Mouse (Mus musculus) olfactory bulb, adult 2 months (tissue): Measurements from ENCODE around the gene Igsf21. TPM values are rescaled to one million over a fixed set of nuclear protein-coding genes. Genes with fewer than 3 reads are reported as not detected.

ENCODE experiments used
- H3K27ac ChIP-seq: fragments of 200-500 bp; 2 replicates; pipeline ENCODE4 v1.5.1; 2012; ENCODE audit warnings: low read depth, low read length; ENCODE audit not compliant: insufficient read depth
- H3K4me1 ChIP-seq: fragments of 200-500 bp; 2 replicates; pipeline ENCODE4 v1.6.1; 2012; ENCODE audit warnings: low read length; ENCODE audit not compliant: control insufficient read depth, insufficient read depth
- H3K4me3 ChIP-seq: fragments of 200-500 bp; 2 replicates; pipeline ENCODE4 v1.5.1; 2012; ENCODE audit warnings: mild to moderate bottlenecking, low read depth, low read length, moderate library complexity; ENCODE audit not compliant: insufficient read depth
- CTCF ChIP-seq: fragments of 200-500 bp; IDR thresholded peaks from 2 replicates; pipeline ENCODE4 v1.5.1; 2012; ENCODE audit warnings: low read depth, mild to moderate bottlenecking, low read length, moderate library complexity; ENCODE audit not compliant: insufficient read depth
- POLR2A ChIP-seq: fragments of 200-500 bp; IDR thresholded peaks from 2 replicates; pipeline ENCODE4 v1.6.1; 2012; ENCODE audit warnings: mild to moderate bottlenecking, low read depth, low read length, moderate library complexity; ENCODE audit not compliant: insufficient read depth
- WGBS: fragments of 180-500 bp; shearing (Covaris S2); methylation state at CpG from one replicate; pipeline ENCODE4 v1.1.7; 2018; 5-methylcytosine and 5-hydroxymethylcytosine counted together
- polyA plus RNA-seq: library from polyadenylated mRNA; stranded (reverse); fragments of >200 nt; gene quantifications from 2 replicates; pipeline ENCODE4 v1.2.4, GENCODE M21; 2012; ENCODE audit warnings: low replicate concordance; ENCODE audit not compliant: missing spikeins, insufficient read depth, insufficient read length

The Igsf21 gene
- polyA plus RNA-seq, 1 experiment = not detected

DNA sequence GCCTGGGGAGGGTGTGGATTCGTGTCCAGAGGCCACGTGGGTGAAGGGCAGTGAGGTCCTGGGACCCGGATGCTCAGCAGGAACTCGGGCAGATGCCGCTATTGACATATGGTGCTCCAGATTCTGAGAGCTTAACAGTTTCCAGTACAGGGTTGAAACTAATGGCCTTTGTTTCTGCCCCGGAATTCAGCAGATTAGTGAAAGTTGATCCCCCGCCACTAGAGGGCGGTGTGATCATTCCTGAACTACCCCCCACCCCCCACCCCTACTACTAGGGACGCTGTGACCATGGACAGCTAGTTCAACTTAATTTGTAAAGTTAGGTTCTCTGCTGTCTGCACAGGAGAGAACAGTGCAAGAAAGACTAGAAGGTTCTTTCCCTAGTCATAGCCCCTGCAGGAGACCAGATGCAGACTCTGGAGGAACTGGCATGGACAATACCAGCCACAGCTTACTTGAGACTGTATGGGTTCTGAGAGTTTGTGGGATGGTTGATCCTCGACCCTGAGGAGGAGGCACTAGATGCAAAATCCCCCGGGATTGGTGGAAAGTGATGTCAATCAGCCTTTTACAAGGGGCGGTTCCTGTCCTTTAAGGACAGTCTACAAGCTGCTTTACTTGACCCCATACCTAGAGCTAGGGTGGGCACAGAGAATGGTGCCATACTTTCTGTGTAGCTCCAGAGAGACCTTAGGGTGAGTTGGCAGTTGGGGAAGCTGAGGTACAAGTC is 157.7 kb downstream of the Igsf21 start:
- Histone ChIP-seq H3K27ac (no peak overlapping the region), H3K4me1 (peaks cover 15% of the 10 kb centered on the region), H3K4me3 (no peak overlapping the region)
- WGBS = 80% methylated on average over 12 of the region's 12 CpGs
- TF ChIP-seq POLR2A (no peak), CTCF (no peak)

DNA sequence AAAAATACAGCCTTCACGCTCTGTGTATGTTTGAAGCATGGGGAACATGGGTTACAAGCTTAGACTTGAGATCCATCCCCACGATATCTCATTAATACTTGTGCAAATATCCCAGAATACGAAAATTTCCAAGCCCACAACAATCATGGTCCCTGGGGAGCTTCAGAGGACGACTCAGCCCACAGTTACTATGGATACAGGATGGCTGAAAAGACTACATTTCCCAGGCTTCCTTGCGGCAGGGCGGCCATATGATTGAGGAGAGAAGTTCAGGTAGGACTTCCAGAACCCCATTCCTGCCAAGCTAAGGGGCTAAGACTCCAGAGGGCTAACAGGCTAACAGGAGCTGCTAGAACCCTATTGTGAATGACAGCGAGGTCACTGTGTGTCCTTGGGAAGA is 160.4 kb downstream of the Igsf21 start:
- Histone ChIP-seq H3K4me3 (no peak overlapping the region), H3K27ac (0 out of 2 replicates have a peak overlapping the region, but pooled peaks have one; percentile 13), H3K4me1 (peaks cover 24% of the 10 kb centered on the region)
- WGBS = 63% methylated on average over 7 of the region's 7 CpGs
- no peak for TF ChIP-seq POLR2A
- TF ChIP-seq CTCF = no peak

DNA sequence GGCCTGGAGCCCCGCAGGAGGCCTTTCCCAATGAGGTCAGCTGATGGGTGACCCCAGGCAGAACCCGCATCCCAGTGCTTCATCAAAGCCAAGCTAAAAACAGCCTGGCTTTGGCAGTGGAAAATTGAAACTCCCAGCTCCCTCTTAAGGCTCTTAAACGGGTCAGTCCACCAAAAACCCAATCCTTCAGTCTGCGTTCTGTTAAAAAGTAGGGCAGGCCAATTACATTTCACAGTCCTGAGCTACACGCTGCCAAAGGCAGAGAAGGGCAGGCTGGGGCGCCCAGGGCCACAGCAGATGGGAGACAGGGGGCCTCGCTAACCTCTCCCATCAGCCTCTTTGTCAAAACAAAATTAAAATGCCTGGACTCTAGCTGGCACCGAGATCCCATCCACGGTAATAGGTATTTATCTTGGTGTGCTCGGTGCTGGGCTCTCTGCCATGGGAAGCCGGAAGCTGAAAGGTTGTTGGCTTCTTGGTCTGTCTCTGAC is 162.0 kb downstream of the Igsf21 start:
- 44% methylated on average over 11 of the region's 11 CpGs for WGBS
- Histone ChIP-seq H3K27ac (peak overlapping the region; percentile 13; the same call in 1 of the 2 replicates), H3K4me3 (no peak overlapping the region), H3K4me1 (peaks cover 24% of the 10 kb centered on the region)
- TF ChIP-seq POLR2A = no peak
- no peak for TF ChIP-seq CTCF

DNA sequence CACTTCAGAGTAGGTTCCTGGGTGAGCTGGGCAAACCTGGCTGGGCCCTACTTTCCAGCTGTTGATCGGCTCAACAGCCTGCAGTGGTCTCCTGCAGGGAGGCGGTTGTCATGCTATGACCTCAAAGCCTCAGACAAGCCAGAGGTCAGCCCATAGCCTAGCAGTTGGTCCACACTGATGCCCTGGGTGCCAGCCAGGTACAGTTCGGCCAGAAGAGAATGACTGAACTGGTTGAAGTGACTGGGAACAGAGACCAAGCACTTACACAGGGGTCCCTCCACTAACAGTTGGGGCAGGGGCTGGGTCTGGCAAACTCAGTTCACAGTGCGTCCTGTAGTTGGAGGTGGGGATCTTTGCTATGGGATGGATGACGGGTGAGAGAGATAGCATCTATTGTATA is 162.5 kb downstream of the Igsf21 start:
- peaks cover 24% of the 10 kb centered on the region for H3K4me1 ChIP-seq
- 83% methylated on average over 5 of the region's 5 CpGs for WGBS
- peak overlapping the region; percentile 13; the same call in 1 of the 2 replicates for H3K27ac ChIP-seq
- no peak for TF ChIP-seq CTCF
- no peak for TF ChIP-seq POLR2A
- H3K4me3 ChIP-seq = no peak overlapping the region

DNA sequence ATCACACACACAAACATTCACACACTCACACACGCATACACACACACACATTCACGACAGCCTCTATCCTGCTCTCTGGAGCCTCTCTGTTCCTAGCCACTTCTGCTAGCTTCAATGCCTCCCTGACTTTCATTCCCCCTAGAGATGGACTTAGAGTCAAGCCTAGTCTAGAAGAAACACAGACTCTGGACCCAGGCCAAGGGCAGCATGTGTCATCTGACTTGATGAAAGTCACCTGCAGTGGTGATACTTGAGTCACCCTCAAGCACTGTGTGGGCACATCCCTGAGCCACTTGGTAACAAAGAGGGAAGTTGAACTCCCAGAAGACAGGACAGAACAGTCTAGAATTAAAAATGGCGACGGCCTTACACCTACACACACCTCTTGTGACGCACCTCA is 168.2 kb downstream of the Igsf21 start:
- peaks cover 19% of the 10 kb centered on the region for H3K4me1 ChIP-seq
- no peak for TF ChIP-seq CTCF
- TF ChIP-seq POLR2A = no peak
- H3K4me3 ChIP-seq = no peak overlapping the region
- 84% methylated on average over 5 of the region's 5 CpGs for WGBS
- no peak overlapping the region for H3K27ac ChIP-seq

DNA sequence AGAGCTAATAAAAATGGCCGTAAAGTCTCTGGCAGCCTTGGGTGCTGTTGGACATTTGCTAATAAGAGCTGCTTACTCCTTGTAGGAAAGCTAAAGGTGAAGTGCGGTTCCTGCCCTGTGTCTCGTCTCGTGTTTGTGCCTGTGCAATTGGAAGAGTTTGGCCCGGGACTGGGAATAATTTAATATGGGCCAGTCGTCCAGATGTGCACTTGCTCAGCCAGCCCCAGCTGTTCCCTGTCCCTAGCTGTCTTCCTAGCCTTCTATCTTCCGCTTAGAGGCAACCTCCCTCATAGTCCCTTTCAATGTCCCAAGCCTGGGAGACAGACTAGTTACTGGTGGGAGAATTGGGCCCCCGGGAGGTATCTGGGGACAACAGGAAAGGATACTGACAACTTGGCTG is 169.0 kb downstream of the Igsf21 start:
- no peak overlapping the region for H3K4me3 ChIP-seq
- 72% methylated on average over 8 of the region's 8 CpGs for WGBS
- H3K27ac ChIP-seq = no peak overlapping the region
- TF ChIP-seq POLR2A (no peak), CTCF (no peak)
- peaks cover 21% of the 10 kb centered on the region for H3K4me1 ChIP-seq

DNA sequence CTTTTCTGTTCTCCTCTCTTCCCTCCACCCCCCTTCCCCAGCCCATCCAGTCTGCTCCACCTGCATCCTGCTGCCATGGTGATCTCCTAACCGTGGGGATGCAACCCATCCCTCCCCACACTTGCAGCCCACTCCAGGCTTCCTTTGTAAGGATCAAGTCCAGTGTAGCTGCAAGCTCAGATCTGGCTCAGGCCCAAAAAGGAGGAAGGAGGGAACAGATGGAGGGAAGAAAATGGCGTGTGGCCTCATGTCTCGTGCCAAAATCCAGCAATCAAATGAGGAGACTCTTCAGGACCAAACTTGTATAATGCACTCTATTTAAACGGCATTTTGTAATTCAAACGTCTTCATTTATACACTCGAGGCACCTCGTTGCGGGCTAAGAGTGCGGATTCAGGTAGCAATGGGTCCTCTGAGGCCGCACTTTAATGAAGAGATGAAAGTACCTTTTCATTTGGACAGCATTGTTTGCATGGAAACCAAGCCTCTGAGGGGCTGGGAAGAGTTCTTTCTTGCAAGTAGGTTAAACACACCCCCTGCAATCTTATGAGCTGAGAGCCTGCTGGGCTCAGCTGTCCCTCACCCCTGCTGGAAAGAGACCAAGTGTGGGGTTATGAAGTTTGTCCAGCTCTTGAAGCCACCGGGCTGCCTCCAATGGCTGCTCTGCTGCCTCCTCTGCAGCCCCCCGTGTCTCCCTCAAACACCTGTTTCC is 169.6 kb downstream of the Igsf21 start:
- H3K4me1 ChIP-seq = peaks cover 18% of the 10 kb centered on the region
- 47% methylated on average over 12 of the region's 12 CpGs for WGBS
- no peak for TF ChIP-seq POLR2A
- no peak for TF ChIP-seq CTCF
- no peak overlapping the region for H3K4me3 ChIP-seq
- no peak overlapping the region for H3K27ac ChIP-seq

DNA sequence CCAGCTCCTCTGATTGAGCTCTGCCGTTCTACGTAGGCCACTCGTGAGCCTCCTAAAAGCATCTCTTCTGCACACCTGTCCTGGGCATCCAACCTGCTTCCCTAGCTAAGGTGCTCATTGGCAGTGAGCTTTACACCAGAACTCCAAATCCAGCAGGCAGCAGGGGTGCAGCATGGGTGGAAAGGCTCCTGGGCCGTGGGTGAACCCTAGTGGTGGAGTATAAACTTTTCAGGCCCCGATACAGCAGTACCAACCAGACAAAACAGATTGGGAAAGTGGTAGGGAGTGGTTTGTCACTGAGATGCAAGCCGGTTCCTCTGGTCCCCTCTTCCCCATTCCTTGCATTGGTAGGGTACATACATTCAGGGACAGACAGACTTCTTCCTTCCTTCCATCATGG is 170.2 kb downstream of the Igsf21 start:
- TF ChIP-seq POLR2A = no peak
- TF ChIP-seq CTCF = no peak
- WGBS = 70% methylated on average over 6 of the region's 6 CpGs
- Histone ChIP-seq H3K4me3 (no peak overlapping the region), H3K27ac (no peak overlapping the region), H3K4me1 (peaks cover 18% of the 10 kb centered on the region)

DNA sequence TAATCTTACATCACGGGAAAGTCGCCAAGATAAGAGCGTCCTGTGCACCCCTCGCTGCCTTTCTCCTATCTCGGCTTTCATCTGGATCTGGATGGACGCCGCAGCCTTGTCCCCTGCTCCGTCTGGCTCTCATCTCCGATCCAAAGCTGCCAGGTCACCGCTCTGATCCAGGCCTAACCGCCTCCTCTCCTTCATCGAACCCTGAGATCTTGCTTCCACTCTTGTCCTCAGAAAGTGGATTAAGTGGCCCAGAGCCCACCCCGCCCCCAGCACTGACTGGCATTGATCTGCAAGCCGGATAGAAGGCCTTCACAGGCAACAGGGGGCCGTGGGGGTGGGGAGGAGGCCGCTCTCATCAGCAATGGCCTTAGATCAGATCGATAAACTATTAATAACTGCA is 175.5 kb downstream of the Igsf21 start:
- TF ChIP-seq POLR2A (no peak), CTCF (no peak)
- Histone ChIP-seq H3K4me1 (peaks cover 30% of the 10 kb centered on the region), H3K4me3 (no peak overlapping the region), H3K27ac (no peak overlapping the region)
- 62% methylated on average over 17 of the region's 17 CpGs for WGBS

DNA sequence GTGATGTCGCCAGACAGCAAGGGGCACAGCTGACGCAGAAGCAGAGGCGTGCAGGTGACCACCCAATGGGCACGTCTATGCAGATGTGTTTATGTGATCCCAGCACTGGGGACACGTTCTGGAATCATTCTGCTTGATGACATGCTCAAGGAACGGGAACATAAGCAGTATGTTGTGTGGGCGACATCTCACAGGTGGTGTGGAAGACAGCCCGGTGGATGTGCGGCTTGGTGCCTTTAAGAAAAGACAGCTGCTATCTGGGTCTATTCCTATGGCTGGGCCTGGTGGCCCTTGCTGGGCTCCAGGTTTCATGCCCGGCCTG is 176.3 kb downstream of the Igsf21 start:
- H3K4me3 ChIP-seq = no peak overlapping the region
- H3K27ac ChIP-seq = peak overlapping the region; percentile 50
- TF ChIP-seq POLR2A = no peak
- TF ChIP-seq CTCF = no peak
- peaks cover 30% of the 10 kb centered on the region for H3K4me1 ChIP-seq
- 36% methylated on average over 10 of the region's 10 CpGs for WGBS
